Mouse (Mus musculus): Measurements from ENCODE around the gene Nhlrc2.

DNA sequence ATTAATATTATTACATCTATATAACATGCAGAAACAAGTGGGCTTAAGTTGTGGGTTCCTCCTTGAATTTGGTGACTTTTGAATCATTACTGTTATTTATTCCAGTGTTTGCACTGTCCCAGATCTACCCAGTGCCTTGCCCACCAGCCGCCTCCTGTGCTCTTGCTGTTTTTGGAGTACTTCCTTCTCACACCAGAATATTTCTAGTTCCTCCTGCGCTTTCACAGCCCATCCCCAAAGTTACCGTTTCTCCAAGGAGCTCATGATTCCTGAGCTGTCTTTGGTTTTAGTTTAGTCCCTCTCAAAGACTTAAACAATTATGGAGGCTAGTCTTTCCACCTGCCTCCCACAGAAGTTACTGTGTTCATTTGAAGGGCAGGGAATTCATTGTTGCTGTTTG is 15.4 kb downstream of the Nhlrc2 start:
- TF ChIP-seq POLR2A (IDR thresholded peaks at IDR 0.05; ENCODE audit: insufficient read length, low read depth) (no peak), MYOD1 (IDR thresholded peaks at IDR 0.05; ENCODE audit: control insufficient read depth in 1 of 3, insufficient read length in 2 of 3, low read depth in 2 of 3) (no peak), MAX (IDR thresholded peaks at IDR 0.05; ENCODE audit: low read depth) (no peak), USF1 (IDR thresholded peaks at IDR 0.05; ENCODE audit: low read depth) (no peak), MYOG (IDR thresholded peaks at IDR 0.05; ENCODE audit: control insufficient read depth in 1 of 3, insufficient read depth in 1 of 3, insufficient read length in 2 of 3, low read depth in 2 of 3) (no peak), CEBPB (IDR thresholded peaks at IDR 0.05; ENCODE audit: insufficient read depth, poor library complexity, severe bottlenecking) (no peak), POLR2AphosphoS2 (IDR thresholded peaks at IDR 0.05; ENCODE audit: insufficient read length, low read depth) (no peak), REST (IDR thresholded peaks at IDR 0.05; ENCODE audit: insufficient read depth, insufficient read length) (no peak), TCF12 (IDR thresholded peaks at IDR 0.05; ENCODE audit: insufficient read depth, poor library complexity, severe bottlenecking) (no peak)
